Mouse (Mus musculus) left cerebral cortex, adult 18-20 months (tissue): ENCODE measurements around the gene Vps29. TPM values are rescaled to one million over a fixed set of nuclear protein-coding genes. Genes with fewer than 3 reads are reported as not detected.

Source experiments
- DNase-seq, 2 experiments: peaks; one replicate each; pipeline ENCODE4 v3.0.0; 2021 to 2022; ENCODE audit warnings: low spot score in 2 of 2, mixed read lengths in 1 of 2
- total RNA-seq, 2 experiments: library from RNA; stranded (reverse); gene quantifications; 2 replicates each; pipeline ENCODE4 v1.2.3; 2021

Gene Vps29
- total RNA-seq, 2 experiments from 2014 or later: 181 to 216 TPM

GRCm38 (mm10) chr5:122334682-122335081, 19.5 kb upstream of the Vps29 start:
- DNase-seq: no peak

GRCm38 (mm10) chr5:122336554-122337294, 17.4 kb upstream of the Vps29 start:
- no peak for DNase-seq

- DNase-seq: no peak
These were observed 11.3 kb upstream of the Vps29 start for GRCm38 (mm10) chr5:122342874-122343273.

GRCm38 (mm10) chr5:122343768-122344167, 10.4 kb upstream of the Vps29 start:
- no peak for DNase-seq

- DNase-seq: peak; percentile 74 to 76
These were observed 9.9 kb upstream of the Vps29 start for GRCm38 (mm10) chr5:122344260-122344659.

GRCm38 (mm10) chr5:122345777-122346176, 8.4 kb upstream of the Vps29 start:
- DNase-seq: no peak

GRCm38 (mm10) chr5:122354492-122355067, 411 bp downstream of the Vps29 start:
- no peak for DNase-seq

GRCm38 (mm10) chr5:122371591-122372191, 17.5 kb downstream of the Vps29 start, which contains the start of gene Gpn3:
Gene Gpn3 (plus strand): TSS chr5:122371876.
- peak in 1 of 2 experiments; percentile 12 for DNase-seq

GRCm38 (mm10) chr5:122372192-122372769, 18.1 kb downstream of the Vps29 start, which contains the start of gene Fam216a:
Gene Fam216a (minus strand): TSS chr5:122372364.
- DNase-seq: peak; percentile 100

- no peak for DNase-seq
These were observed 18.7 kb downstream of the Vps29 start for GRCm38 (mm10) chr5:122372878-122373277.

- no peak for DNase-seq
These were observed 23.1 kb downstream of the Vps29 start for GRCm38 (mm10) chr5:122377101-122377833.

GRCm38 (mm10) chr5:122378171-122378570, 24.0 kb downstream of the Vps29 start:
- no peak for DNase-seq

- peak; percentile 73 to 85 for DNase-seq
These were observed 25.4 kb downstream of the Vps29 start for GRCm38 (mm10) chr5:122379374-122380155.

GRCm38 (mm10) chr5:122390006-122390405, 35.8 kb downstream of the Vps29 start:
- no peak for DNase-seq

- DNase-seq: no peak
These were observed 36.5 kb downstream of the Vps29 start for GRCm38 (mm10) chr5:122390671-122391070.

GRCm38 (mm10) chr5:122391178-122391785, 37.1 kb downstream of the Vps29 start:
- DNase-seq: no peak

- DNase-seq: peak; percentile 92 to 93
These were observed 37.6 kb downstream of the Vps29 start, which contains the start of gene Arpc3 for GRCm38 (mm10) chr5:122391786-122392180. Gene Arpc3 (plus strand): TSS chr5:122391878.

GRCm38 (mm10) chr5:122392227-122393004, 38.2 kb downstream of the Vps29 start:
- no peak for DNase-seq

- DNase-seq: peak; percentile 62 to 80
These were observed 39.7 kb downstream of the Vps29 start for GRCm38 (mm10) chr5:122393887-122394286.
